Mouse (Mus musculus) Patski (cell line): Measurements from ENCODE around the gene Smurf2. TPM values are rescaled to one million over a fixed set of nuclear protein-coding genes. Genes with fewer than 3 reads are reported as not detected.
"Not testable (repeated sequence)": the region's sequence is repeated elsewhere in the genome, so short reads cannot be mapped to it uniquely, and the experiment has no call there.

Experiments
- ATAC-seq: fragments of 100-300 bp; one replicate; pipeline ENCODE4 v1.8.0; 2021
- CTCF ChIA-PET: fragments of 350-600 bp; sonication (Branson Sonifier 250); formaldehyde crosslinking; loops from one replicate; lab custom pipeline; 2022; ENCODE audit warnings: inconsistent platforms; lab: Charles Lee
- POLR2A ChIA-PET: fragments of 350-600 bp; sonication (Branson Sonifier 250); formaldehyde crosslinking; loops from one replicate; lab custom pipeline; 2022; ENCODE audit warnings: antibody characterized with exemption, inconsistent platforms; lab: Charles Lee
- DNase-seq: peaks from one replicate; pipeline ENCODE4 v3.0.0-alpha.2; 2011; ENCODE audit warnings: low read depth, low spot score
- H3K27me3 ChIP-seq: fragments of 371-371 bp; one replicate; pipeline ENCODE4 v1.5.1; 2021
- CTCF ChIP-seq: fragments of 100-300 bp; IDR thresholded peaks from one replicate; pipeline ENCODE4 v1.5.1; 2021
- in situ Hi-C: fragments of 300-500 bp; cut with MboI; formaldehyde crosslinking; loops from 3 replicates; pipeline ENCODE4 v1.11.1; 2018; ENCODE audit warnings: low pct_unique_long_range_greater_than_20kb, mixed read lengths
- polyA plus RNA-seq: library from polyadenylated mRNA; unstranded; gene quantifications from one replicate; pipeline ENCODE4 v1.2.3, GENCODE M21; 2021

Smurf2 gene
- polyA plus RNA-seq, 1 experiment from 2014 or later, result 38.0 TPM

- DNase-seq, result peak; percentile 91
- in situ Hi-C loops, result no loop called here
- no peak for TF ChIP-seq CTCF
- ATAC-seq, result peak; percentile 75
- no peaks in the 10 kb centered on the region for H3K27me3 ChIP-seq
- POLR2A ChIA-PET, result interaction anchor here (0.5 to 3.0 kb wide), 5 partner anchors 9 to 165 kb away, joined by 3 to 16 read pairs (median 5); partner anchors contain the start of gene Polg2
- CTCF ChIA-PET, result no interaction called here
Measured at GRCm38 (mm10) chr11:106788775-106789459, 131.6 kb downstream of the Smurf2 start, which contains the start of the genes Ddx5 and Cep95. Gene Ddx5, minus strand, starts transcription at chr11:106789185. Gene Cep95, plus strand, starts transcription at chr11:106789252.

DNA sequence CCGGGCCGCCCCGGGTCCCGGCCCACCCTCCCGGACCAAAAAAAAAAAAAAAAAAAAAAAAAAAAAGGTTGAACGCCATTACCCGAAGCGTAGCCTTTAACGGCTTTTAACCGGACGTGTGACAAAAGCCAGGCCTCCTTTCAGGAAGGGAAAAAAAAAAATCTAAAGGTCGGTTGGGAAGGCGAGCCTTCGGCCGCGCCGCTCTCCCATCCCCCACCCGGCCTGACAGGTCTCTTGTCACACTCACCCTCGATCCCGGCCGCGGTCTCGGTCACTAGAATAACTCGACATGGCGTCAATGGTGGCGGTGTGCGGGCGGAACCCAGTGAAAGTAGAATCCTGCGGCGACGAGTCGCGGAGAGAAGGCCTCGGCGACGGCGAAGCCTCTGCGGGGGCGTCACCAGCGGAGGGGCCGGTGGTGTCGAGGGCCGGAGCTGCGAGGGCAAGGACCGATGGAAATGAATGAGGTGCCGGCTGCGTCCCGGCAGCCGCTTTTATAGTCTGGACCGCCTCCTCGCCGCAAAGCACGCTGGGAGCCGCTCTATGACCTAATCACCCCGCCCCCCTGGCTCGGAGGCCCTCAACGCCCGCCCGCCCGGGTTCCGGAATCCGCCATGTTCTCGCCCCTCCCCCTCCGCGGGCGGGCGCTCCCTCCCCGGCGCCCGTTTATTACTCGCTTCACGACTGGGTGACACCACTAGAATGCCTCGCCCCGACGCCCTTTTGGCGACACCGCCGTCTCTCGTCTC, 132.3 kb downstream of the Smurf2 start:
- in situ Hi-C loops, result no loop called here
- ATAC-seq (peak; percentile 52), DNase-seq (peak; percentile 64)
- POLR2A ChIA-PET, result interaction anchor here (0.6 to 3.0 kb wide), 4 partner anchors 9 to 11 kb away, joined by 5 to 16 read pairs (median 5); partner anchors contain the start of gene Polg2
- no peaks in the 10 kb centered on the region for H3K27me3 ChIP-seq
- CTCF ChIA-PET, result no interaction called here
- no peak for TF ChIP-seq CTCF

GRCm38 (mm10) chr11:106787131-106788025, 133.1 kb downstream of the Smurf2 start:
- peak; percentile 13 for ATAC-seq
- in situ Hi-C loops, result no loop called here
- no peak for TF ChIP-seq CTCF
- POLR2A ChIA-PET, result interaction anchor here (1.2 to 3.0 kb wide), 2 partner anchors 8 to 10 kb away, joined by 5 to 16 read pairs; partner anchors contain the start of gene Polg2
- no peak for DNase-seq
- H3K27me3 ChIP-seq, result no peaks in the 10 kb centered on the region
- CTCF ChIA-PET, result no interaction called here

- DNase-seq (no peak), ATAC-seq (no peak)
- POLR2A ChIA-PET, result no interaction called here
- no peak for TF ChIP-seq CTCF
- CTCF ChIA-PET, result no interaction called here
- no peaks in the 10 kb centered on the region for H3K27me3 ChIP-seq
- in situ Hi-C loops, result no loop called here
Measured at GRCm38 (mm10) chr11:106785043-106785442, 135.5 kb downstream of the Smurf2 start.

DNA sequence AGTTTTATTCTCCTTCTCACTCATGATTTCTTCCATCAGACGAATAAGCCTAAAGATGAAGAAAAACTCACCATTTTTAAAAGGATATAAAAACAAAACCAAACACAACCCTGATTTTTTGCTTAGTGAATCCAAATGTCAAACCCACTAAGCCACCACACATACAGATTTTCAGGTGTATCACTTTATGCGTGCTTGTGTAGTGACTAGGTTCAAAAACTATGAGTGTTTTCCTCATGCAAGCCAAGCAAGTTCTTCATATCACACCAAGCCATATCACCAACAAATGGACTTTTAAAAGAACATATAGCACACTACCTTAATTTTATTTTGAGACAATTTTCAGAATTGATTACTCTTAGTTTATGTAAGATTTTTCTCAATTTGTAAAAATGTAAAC, 136.0 kb downstream of the Smurf2 start:
- no peak for ATAC-seq
- CTCF ChIA-PET, result no interaction called here
- POLR2A ChIA-PET, result no interaction called here

DNA sequence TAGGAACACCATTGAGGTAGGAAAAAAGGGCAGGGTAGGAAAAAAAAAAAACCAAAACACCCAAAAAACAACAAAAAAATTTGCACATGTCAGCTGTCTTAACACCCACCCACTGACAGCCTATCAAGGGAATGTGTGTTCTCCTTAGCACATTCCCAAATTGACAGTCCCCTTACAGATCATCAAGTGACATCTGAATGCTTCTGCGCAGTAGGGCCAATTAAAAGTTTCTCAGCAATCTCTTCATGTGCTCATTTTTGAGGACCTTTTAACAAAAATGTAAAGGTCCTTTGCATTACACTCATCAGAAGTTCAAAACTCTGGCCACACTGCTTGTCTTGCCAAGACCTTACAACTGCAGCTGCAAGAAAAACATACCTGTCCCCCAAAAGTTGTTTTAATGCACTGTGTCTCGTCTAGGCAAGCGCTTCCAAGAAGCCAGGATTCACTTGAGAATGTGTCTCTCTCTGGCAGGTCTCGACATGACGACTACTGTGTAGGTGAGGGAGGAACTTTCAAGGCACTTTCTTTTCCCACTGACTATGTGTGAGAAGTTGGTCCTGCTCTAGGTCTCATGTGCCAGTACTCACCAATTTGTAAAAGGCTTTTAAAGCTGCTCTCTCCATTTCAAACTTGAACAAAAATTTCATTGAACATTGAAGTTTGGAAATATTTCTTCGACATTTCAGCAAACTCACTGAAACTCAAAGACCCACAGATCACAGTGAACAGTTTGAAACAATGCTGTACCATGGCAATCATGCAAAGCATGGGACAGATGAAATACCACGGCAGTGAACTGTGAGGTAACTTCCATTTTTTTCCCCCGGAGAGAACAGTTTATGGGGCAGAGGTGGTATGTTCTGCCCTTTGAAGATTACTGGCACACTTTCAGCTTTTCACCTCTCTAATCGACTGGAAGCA, 137.4 kb downstream of the Smurf2 start:
- no peaks in the 10 kb centered on the region for H3K27me3 ChIP-seq
- ChIA-PET POLR2A (no interaction called here), CTCF (no interaction called here)
- no peak for ATAC-seq
- TF ChIP-seq CTCF, result no peak
- DNase-seq, result no peak
- in situ Hi-C loops, result no loop called here

More for the DNA sequence above, 136.0 kb downstream of the Smurf2 start:
- H3K27me3 ChIP-seq, result no peaks in the 10 kb centered on the region
- no peak for DNase-seq
- TF ChIP-seq CTCF, result no peak
- in situ Hi-C loops, result no loop called here

DNA sequence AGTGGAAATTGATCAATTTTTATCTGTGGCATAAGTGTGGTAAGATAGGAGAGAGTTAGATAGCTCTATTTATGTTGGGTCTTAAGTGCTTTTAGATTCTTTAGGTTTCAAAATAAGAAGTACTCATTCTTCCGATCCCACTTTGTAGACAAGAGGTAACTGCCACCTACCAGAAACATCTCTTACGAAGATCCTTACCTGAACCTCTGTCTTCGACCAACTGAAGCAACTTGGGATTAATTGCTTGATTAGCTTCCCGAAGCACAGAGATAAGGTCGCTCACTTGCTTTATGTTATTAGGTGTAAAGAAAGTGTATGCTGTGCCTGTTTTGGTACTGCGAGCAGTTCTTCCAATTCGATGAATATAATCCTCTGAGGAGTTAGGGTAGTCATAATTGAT, 138.2 kb downstream of the Smurf2 start:
- in situ Hi-C loops, POLR2A ChIA-PET, DNase-seq, CTCF ChIA-PET, ATAC-seq, H3K27me3 ChIP-seq: not testable (repeated sequence)

- DNase-seq, result no peak
- in situ Hi-C loops, result no loop called here
- ChIA-PET POLR2A (interaction anchor here (2.2 kb wide), 1 partner anchor 7 kb away, joined by 16 read pairs; the partner anchor contains the start of genes Cep95 and Ddx5), CTCF (interaction anchor here (1.7 kb wide), 1 partner anchor 10 kb away, joined by 4 read pairs; no protein-coding TSS in a partner anchor)
- no peaks in the 10 kb centered on the region for H3K27me3 ChIP-seq
- no peak for TF ChIP-seq CTCF
- no peak for ATAC-seq
Measured at GRCm38 (mm10) chr11:106780590-106781220, 139.8 kb downstream of the Smurf2 start.

DNA sequence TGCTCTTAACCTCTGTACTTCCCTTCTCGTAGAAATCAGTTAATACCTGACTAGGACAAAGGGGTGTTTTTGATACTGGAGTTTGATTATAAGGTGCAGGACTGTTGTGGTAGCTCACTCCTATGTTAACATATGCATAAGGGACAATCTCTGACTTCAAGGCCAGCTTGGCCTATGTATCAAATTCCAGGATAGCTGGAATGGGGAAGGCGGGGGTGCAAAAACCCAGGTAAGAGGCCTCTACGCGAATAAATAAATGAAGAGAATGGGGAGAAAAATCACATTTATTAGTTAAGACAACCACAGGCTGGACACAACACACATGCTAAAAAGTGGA, 140.5 kb downstream of the Smurf2 start:
- no peak for TF ChIP-seq CTCF
- ChIA-PET CTCF (interaction anchor here (1.4 to 1.7 kb wide), 2 partner anchors 11 to 38 kb away, joined by 4 to 5 read pairs; no protein-coding TSS in a partner anchor), POLR2A (interaction anchor here (2.2 kb wide), 1 partner anchor 8 kb away, joined by 16 read pairs; the partner anchor contains the start of genes Cep95 and Ddx5)
- DNase-seq (no peak), ATAC-seq (peak; percentile 10)
- H3K27me3 ChIP-seq, result no peaks in the 10 kb centered on the region
- in situ Hi-C loops, result no loop called here
